Mouse (Mus musculus): ENCODE measurements around the gene Slco2a1.

The Slco2a1 gene

DNA sequence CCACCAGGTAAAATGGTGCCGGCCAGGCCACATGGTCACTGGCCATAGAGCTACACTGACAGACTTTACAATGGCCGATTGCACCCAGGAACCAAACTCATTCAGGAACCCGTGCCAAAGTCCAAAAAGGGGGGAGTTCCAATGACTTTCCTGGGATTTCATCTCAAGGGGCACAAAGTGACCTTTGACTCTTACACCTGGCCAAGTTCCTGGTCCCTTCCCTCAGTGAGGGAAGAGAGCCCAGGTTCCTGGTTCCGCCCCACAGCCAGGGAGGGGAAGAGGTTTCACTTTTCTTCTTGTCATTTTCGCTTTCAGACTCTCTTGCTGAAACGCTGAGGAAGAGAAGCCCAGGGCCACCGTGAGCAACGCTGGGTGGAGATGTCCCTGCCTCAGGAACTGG lies at the start of gene Slco2a1:
Gene Slco2a1 (plus strand): TSS at position 251 of the 400 bp plus-strand sequence.
- DNase-seq (ENCODE audit: low read depth, low spot score) = no peak

DNA sequence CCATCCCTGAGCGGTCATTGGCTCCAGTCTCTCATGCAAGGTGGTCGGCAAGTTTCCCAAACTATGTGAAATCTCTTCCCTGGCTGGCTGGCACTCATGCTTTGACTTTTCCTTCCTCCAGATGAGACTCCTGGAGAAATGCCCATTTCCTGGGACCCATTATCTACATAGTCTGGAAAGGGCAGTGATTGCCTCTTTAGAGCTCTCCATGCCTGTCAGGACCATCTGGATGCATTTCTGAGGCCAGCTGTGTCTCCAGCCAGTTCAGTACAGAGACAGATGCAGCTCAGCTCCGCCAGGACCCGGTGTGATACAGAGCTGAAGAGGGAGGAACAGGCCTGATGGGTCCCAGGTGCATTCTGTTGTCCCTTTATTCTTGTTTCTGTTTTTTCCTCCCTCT lies 46.3 kb upstream of the Slco2a1 start:
- DNase-seq (ENCODE audit: low read depth, low spot score) = no peak

DNA sequence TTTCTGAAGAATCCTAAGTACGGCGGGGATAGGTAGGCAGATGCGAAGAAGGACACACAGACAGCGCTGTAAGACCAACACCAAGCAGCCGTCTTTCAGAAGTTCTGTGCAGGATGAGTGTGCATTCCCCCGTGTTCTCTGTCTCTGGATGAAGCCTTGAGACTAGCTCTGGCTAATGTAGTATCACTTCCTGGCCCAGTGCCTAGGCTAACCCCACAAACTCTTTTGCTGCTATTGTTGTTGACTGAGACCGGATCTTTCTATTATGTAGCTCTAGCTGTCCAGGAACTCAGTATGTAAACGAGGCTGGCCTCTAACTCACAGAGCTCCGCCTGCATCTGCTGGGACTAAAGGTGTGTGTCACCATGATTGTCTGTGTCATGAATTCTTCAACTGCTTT lies 43.6 kb upstream of the Slco2a1 start:
- DNase-seq (ENCODE audit: low read depth, low spot score) = no peak

DNA sequence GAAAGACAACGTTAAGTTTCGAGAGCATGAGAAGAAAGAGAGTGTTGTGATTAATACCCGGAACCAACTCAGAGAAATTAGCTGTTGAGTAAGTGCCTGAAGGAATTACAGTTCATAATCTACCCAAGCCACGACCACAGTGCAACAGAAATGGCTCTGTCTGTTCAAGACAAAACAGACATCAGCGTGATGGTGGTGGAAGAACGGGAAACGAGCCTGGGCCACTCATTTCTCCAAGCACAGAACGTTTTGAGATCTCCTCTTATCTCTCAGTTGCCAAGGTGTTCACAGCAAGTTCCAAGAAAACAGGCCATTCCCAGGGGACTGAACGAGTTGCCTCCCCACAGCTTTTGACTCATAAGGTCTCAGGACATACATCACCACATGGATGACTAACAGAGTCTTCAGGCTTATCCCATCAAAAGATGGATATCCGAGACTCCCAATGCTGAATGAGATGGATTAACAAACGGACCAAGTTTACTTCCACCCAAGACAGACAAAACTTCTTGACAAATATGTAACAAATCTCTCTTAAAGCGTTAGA lies 42.0 kb upstream of the Slco2a1 start:
- no peak for DNase-seq (ENCODE audit: low read depth, low spot score)

DNA sequence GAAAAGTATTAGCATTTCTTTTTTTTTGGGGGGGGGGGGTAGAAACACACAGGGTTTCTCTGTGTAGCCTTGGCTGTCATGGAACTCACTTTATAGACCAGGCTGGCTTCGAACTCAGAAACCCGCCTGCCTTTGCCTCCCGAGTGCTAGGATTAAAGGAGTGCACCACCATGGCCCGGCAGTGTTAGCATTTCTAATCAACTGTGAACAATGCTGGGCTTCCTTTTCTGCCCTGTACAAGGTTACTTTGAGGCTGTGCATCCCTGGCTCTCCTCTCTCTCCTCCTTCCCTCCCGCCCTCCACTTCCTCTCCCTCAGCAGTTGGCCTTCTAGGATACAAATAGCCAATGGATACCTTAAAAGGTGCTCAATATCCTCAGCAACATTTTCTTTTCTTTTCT lies 39.8 kb upstream of the Slco2a1 start:
- no peak for DNase-seq (ENCODE audit: low read depth, low spot score)

DNA sequence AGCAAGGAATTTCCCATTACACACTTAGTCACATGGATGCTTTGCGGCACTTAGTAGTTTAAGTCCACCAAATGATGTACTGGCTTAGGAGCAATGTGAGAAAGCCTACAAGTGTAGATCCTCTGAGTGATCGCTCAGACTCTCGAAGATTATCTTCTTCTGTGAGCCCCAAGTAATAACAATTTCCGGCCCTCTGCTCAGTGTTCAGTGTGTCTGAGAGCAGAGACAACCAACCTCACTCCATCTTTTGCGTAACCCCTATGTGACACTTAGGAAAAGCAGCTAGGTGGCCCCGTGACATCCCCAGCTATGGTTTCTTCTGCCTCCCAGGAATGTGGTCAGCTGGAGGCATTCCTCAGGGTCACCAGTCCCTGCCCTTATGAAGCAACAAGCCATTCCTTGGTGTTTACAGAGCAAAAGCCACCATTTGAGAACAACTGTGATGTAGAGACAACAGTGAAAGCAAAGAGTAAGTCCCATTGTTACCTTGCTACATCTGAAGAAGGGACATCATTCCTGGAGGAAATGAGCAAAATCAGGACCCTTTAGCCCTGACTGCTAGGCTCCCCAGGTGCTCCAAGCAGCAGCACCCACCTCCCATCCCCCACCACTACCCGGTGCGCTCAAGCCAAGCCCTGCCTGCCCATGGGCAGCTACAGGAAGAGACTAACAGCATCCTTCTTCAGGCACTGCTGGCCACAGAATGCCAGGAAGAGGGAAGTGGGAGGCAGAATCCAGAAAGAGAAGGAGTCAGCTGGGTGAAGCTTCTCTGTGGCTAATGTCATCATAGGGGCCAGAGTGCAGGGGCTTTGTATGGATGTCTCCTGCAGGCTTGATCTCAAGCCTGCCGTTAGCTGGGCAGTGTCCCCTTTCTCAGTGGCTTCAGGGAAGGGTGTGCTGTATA lies 37.2 kb upstream of the Slco2a1 start:
- no peak for DNase-seq (ENCODE audit: low read depth, low spot score)

DNA sequence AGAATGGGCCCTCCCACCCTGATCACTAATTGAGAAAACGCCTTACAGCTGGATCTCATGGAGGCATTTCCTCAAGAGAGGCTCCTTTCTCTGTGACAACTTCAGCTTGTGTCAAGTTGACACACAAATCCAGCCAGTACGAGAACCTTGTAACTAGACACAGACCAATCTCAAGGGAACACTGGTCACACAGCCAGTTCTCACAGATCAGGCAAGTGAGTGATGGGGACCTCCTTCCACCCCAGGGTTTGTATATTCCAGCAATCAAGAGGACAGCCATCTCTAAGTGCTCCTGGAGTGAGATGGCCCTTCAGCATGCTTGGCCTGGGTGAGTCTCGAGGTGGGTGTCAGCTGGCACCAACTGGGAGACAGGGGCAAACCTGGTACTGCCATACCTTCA lies 32.6 kb upstream of the Slco2a1 start:
- DNase-seq (ENCODE audit: low read depth, low spot score) = no peak

DNA sequence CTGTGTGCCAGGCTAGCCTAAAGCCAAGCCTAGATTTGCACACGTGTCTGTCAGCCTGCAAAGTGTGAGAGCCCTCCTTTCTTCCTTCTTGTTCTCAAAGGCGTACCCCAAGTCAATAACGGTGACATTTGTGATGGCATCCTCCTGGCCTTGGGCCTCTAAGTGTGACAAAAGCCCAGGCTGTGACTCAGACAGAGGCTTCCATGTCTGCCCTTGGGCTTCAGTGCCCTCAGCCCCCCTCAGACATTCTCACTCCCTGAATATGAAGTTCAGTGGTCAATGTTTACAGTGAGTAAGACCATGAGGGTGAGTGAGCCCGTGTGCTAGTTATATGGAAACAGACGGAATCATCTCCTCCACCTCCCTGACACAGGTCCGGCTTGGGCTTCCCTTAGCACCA lies 29.8 kb upstream of the Slco2a1 start:
- no peak for DNase-seq (ENCODE audit: low read depth, low spot score)

DNA sequence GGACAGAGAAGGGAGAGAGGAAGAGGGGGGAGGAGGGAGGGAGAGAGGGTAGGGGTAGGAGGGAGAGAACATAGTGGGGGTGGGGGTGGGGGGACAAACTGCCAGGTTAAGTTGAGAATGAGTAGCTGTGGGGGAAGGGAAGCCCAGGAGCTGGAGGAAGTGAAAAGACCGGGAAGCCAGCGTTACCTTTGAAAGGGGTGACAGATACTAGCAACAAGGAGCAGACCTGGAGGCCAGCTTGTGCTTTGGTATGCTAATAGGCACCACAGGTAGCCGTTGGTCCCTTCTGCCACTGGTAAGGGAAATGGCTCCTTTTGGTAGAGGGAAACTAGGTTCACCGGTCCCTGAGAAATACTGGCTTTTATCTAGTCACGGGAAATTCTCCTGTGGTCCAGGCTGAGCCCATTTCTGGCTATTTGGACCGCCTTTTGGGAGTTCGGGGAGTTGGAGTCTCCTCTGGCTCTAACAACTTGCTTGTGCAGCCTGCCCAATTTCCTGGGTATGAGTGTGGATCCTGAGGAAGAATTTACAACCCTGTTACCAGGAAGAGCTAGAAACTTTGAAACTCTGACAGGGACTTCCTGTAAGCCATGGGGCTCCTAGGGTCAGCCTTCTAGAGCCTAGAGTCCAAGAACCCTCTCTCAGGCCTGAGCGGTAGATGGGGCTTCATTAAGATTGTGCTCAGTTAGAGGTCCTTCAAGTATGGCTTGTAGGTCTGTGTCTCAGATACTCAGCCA lies 27.0 kb upstream of the Slco2a1 start:
- DNase-seq (ENCODE audit: low read depth, low spot score) = no peak

DNA sequence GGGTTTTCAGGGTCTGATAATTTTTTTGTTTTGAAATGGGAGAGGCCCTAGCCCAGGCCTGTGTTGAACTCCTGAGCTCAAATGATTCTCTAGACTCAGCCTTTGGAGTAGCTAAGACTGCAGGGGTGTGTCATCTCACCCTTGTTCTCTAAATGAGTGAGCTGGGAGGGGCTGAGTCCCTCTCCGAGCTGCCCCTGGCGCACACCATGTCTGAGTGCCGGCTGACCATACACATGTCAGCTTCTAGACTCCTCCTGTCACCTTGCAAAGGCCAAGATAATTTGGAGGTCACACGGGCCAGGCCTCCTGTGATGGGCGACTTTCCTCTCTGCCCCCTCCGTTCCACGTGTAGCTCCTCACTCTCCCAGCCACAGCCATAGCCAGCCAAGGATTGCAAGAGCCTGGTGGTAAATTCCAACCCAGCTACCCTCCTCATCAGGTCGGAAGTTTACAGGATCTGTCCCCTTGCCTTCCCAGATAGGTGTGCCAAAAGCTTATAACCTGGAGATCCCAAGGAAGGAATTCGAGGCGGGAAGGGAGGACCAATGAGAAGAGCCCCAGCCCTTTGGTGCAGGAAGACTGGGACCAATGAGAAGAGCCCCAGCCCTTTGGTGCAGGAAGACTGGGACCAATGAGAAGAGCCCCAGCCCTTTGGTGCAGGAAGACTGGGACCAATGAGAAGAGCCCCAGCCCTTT lies 26.3 kb upstream of the Slco2a1 start:
- DNase-seq (ENCODE audit: low read depth, low spot score) = no peak

DNA sequence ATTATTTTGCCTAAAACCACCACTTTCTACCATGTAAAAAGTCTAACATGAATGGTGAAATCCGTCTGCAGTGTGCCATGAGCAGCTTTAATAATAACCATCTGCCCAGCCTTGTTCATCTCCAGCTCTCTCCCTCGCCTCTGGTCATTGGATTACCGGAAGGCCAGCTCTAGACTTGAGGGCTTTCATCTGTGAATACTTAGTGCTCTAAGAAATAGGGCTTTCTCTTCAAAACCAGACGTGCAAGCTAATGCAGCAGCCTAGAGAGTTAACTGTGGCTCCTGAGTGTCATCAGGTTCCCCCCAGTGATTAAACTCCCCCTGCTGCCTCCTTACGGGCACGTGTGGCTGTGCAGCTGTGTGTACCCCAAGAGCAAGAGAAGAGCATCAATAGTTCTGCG lies 25.2 kb upstream of the Slco2a1 start:
- DNase-seq (ENCODE audit: low read depth, low spot score) = no peak

DNA sequence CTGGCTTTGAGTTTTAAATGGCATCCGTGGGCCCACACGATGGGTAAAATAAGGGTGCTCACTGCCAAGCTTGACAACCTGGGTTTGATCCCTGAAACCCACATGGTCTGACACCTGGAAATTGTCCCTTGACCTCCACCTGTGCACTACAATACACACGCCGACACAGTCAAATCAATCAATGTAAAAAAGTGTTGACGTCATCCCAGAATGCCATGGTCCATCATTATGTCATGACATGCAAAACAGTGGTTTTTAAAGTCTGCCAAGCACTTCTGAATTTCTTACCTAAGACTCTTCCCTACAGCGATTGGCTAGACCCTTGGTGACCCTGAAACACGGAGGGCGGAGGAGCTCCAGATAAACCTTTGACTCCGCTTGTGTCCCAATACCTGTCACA lies 23.9 kb upstream of the Slco2a1 start:
- DNase-seq (ENCODE audit: low read depth, low spot score) = no peak

DNA sequence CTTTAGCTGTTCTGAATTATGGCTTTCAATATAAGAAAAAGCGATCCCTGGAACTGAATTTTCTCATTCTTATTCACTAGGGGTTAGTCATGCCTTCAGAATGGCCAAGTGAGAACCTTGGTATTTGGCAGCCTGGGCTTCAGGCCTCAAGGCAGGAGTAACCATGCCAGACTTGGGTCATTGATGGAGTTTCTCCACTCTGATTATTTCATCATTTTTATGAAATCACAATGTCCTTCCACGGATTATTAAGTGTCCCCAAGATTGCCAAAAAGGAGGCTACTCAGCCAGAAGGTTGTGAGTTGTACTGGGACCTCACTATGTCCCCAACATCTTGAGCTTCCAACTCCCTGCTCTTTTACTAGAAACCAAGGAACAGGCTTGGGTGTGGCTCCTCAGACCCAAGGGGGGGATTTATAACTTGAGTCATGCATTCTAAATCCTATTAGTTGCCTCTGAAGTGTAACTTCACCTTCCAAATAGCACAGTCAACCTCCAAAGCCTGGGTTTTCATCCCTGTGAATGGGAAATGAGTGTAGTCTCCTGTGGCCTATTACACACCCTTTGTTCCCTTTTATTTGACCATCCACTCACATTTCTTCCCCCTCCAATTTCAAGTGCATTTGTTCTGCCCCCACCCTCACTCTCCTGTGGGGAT lies 16.0 kb upstream of the Slco2a1 start:
- no peak for DNase-seq (ENCODE audit: low read depth, low spot score)

DNA sequence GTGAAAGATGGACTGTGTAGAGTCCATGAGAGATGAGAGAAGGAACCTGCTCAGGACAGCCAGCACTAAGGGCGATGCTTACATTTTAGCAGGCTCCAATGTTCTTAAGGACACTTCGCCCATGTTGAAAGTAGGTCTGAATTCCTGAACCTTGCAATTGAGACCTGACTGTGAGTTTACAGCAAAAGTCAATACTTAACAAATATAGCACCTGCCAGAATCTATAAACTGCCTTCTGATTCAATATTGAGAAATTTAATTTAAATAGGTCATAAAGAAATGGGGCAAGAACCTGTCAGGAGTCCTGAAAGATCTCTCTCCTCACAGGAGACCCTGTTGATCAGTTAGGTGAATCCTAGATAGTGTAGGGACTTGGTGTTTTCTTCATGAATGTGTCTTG lies 12.6 kb upstream of the Slco2a1 start:
- DNase-seq (ENCODE audit: low read depth, low spot score) = no peak

DNA sequence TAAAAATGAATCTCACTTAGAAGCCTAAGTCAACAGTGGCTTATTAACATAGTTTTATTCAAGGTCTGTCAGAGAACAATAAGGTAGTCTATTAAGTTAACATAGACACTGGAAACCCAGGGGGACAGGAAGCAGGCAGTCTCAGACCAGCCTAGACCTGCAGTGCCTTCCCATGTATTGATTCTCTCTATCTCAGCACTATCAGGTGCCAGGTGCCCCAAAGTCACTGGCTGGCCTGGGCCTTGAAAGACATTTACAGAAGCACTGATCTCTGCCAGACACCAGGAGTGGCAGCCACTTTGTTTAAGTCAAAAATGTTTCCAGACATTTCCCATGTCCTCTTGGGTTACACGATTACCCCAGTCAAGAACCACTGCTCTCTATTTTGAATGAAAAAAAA lies 11.4 kb upstream of the Slco2a1 start:
- DNase-seq (ENCODE audit: low read depth, low spot score) = no peak

DNA sequence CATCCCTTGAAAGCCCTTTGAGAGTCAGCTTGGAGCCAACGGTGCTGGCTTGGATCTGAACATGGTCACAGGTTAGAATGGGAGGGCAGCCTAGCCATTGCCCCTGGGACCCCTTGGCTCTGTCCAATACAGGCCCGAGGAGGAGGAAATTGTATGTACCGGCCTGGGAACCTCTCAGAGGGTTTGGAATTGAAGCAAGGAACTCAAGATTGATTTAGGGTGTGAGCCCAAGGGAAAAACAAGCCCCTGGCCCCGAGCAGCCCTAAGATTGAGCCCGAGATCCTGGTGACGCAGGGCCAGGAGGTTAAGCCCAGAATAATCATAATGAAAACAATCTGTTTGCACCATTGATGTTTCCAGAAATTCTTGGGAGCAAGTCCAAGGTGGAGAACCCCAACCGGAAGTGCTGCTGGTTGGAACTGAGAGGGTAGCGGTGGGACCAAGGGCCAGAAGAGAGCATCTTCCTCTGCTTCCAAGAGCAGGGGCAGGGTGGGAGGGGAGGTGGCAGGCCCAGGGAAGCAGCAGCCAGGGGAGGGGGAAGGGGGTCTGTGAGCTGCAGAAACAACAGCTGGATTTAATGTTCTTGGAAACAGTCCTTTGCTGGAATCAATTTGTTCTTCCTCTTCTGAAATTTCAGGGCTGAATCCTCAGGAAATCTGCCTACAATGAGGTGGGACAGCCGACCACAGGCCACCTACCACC lies 10.6 kb upstream of the Slco2a1 start:
- DNase-seq (ENCODE audit: low read depth, low spot score) = no peak

DNA sequence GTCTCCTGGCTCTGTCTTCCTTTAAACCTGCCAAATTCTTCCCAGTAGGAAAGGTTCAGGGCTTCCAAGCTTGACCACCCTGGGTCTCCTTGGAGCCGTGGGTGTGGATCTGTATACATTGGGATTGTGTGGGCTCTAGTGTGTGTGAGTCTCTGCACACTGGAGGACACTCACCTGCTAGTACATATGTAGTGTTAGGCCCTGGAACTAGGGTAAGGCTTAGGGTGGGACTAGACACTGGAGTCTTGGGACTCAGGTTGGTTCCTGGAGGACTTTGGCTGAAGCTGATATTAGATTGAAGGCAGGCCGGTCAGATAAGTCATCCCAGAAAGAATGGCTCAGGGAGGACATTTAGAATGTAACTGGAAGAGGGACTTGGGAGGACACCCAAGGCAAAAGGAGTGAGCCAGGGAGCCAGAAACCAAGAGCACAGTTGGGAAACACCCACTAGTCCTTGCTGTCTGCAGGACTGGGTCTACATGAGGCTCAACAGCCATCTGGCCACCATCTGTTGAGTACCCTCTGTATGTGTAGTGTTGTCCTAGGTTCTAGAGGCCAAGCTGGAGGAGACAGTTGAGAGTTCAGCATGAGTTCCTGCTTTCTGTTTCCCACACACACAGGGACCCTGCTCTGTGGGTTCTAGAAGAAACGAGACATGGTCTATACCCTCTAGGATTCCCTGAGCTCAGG lies 9.4 kb upstream of the Slco2a1 start:
- no peak for DNase-seq (ENCODE audit: low read depth, low spot score)

DNA sequence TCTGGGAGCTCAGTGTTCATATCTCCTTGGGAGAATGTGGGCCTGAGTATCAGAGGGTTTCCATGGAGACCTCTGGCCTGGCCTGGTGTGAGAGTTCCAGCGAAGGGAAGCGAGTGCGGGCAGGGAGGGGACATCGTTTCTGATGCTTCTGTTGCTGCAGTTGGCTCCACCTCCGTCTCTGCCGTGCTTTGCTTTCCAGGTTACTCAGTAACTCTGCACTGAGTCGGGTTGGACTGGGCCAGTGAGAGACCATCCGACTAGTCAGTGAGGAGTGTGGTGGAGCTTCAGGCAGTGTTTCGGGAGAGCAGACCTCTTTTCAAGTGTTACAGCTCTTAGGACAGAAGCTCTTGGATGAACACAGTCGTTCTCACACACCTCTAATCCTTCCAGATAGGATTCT lies 8.6 kb upstream of the Slco2a1 start:
- no peak for DNase-seq (ENCODE audit: low read depth, low spot score)

DNA sequence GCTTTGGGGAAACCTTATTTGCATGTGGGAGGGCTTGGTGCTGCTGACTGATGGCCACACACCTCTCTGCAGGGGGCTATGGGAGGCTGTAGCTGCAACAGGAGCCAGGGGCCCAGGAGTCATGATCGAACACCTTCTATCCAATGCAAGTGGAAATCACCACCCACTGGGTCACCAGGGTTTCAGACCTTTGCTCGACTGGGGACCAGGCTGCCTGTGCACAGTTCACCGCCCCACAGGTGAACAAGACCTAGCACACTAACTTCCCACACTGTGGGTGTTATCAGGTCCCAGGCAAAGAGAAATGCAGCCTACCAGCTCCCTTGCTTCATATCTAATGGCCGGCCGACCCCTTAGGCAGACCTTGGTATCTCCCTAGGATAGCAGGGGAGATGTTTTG lies 8.1 kb upstream of the Slco2a1 start:
- DNase-seq (ENCODE audit: low read depth, low spot score) = no peak

DNA sequence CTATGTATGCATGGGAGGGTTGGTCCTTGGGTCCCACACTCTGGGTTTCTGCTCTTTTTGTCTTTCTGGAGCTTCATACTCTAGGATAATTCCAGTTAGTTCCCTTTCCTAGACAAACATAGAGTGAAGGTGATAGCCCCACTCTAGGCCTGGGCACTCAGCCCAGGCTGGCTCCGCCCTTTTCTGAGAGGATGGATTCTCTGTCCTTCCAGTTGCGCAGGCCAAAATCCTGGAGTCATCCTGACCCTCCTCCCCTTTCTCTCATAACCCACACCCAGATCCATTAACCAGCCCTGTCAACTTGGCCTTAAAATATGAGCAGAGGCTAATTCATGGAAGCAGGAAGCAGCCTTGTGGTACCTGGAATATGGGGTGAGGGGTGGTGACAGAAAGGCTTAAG lies 6.7 kb upstream of the Slco2a1 start:
- DNase-seq (ENCODE audit: low read depth, low spot score) = no peak
